Mouse (Mus musculus): Measurements from ENCODE around the gene Gpr35.

- TF ChIP-seq HCFC1 (IDR thresholded peaks at IDR 0.05; ENCODE audit: low read depth, low read length): no peak
- no peak for TF ChIP-seq CTCF (conservative IDR thresholded peaks at IDR 0.05 in 1 of 2, IDR thresholded peaks at IDR 0.05 in 1 of 2; ENCODE audit: low read depth in 2 of 2, low read length in 2 of 2)
- TF ChIP-seq POLR2AphosphoS2 (IDR thresholded peaks at IDR 0.05; ENCODE audit: low read depth, low read length): no peak
- no peak for TF ChIP-seq UBTF (IDR thresholded peaks at IDR 0.05; ENCODE audit: low read depth, low read length)
- no peak for TF ChIP-seq ELF1 (IDR thresholded peaks at IDR 0.05; ENCODE audit: low read depth, low read length)
- no peak for TF ChIP-seq RCOR1 (conservative IDR thresholded peaks at IDR 0.05; ENCODE audit: low read depth, low read length)
- no peak for TF ChIP-seq NELFE (IDR thresholded peaks at IDR 0.05; ENCODE audit: low read depth, low read length)
- no peak for TF ChIP-seq ZC3H11A (IDR thresholded peaks at IDR 0.05; ENCODE audit: low read depth, low read length)
- TF ChIP-seq SIN3A (IDR thresholded peaks at IDR 0.05; ENCODE audit: low read length): no peak
- TF ChIP-seq MAX (IDR thresholded peaks at IDR 0.05; ENCODE audit: low read length): no peak
These were observed 15.4 kb upstream of the Gpr35 start for GRCm38 (mm10) chr1:92935054-92935962.

Data from CH12.LX (cell line).